Mouse (Mus musculus) MEL-GATA-1-ER (cell line): Measurements from ENCODE around the gene Ssr4.
"Not testable (repeated sequence)": the region's sequence is repeated elsewhere in the genome, so short reads cannot be mapped to it uniquely, and the experiment has no call there.

ENCODE experiments used
- DNase-seq: peaks from one replicate; pipeline ENCODE4 v3.0.0-alpha.2; 2012; ENCODE audit warnings: low read depth; ENCODE audit errors: extremely low read depth

Ssr4 gene

DNA sequence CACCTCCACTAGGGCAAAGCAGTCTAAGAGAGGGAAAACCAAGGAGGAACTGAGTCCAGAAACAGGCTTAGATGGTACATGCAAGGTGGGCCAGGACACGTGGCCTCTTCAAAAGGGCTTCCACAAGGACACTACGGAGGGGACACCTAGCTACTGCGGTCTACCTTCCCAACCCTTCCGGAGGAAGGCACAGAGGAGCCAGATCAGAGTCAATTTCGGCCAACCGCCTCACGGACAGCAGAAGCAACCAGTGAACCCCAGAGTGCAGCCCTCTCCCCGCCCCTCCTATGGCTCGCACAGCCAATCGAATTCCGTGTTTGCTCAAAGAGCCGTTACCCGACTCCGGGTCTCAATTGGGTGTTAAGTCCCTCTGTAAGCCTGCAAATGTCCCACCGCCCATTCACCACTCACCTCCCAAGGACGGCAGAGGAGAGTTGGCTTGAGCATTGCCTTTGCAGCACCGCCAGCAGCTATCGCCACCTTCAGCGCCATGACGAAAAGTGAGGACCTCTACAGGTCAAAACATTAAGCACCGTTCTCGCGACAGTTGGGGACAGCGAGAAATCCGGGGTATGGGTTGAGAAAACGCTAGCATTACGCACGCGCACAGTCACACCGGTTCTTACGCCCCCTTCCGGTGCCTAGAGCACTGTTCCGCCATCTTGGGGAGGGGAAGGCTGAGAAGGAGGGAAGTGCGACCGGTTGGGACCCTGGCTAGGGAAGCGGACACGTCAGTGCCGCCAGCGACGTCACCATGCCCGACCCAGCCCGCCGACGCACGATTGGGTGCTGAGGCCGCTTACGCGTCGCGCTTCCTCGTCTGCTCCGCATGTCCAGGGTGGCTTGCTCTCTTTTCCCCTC, at the start of gene Ssr4, which contains the start of gene Idh3g:
Ssr4 (plus strand) TSS at position 665 of the 861 bp plus-strand sequence.
Idh3g (minus strand) TSS at position 534 of the 861 bp plus-strand sequence.
- DNase-seq = peak; percentile 98

GRCm38 (mm10) chrX:73738155-73738554, 48.7 kb upstream of the Ssr4 start:
- DNase-seq = no peak

DNA sequence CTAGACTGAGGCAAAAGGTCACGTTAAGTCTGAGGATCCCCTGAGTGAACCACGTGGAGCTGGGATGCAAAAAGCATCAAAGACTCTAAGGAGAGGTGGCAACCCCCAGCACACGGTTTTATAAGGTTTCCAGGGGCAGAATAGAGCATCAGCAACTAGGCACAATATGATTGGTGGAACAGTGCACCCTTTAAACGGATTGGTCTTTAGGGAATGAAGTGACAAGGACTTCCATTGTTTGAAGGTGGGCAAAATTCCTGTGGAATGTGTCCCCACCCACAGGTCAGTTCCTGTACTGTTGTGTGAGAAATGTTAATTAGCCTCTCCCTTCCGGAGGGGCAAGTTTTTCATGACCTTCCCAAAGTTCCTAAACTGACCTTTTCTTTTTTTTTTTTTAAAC, 47.7 kb upstream of the Ssr4 start:
- no peak for DNase-seq

DNA sequence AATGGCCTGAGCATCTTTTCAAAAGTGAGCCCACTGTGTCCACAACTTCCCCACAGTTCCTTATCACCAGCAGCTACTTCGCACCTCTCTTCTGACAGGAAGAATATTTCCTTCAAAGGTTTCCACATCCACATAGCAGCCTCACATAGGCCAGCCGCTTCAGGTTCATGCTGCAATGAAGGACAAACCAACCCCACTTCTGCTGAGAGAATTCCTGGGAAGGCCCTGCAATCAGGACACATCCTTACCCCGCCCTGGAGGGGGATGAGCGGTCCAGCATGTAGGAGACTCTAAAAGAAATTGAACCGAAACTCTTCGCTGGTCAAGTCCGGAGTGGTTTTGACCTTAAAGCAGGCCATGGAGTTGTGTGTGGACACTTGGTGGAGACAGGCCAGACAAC, 47.0 kb upstream of the Ssr4 start:
- not testable (repeated sequence) for DNase-seq

GRCm38 (mm10) chrX:73744774-73745481, 41.9 kb upstream of the Ssr4 start:
- peak; percentile 4 for DNase-seq

GRCm38 (mm10) chrX:73748977-73749376, 37.9 kb upstream of the Ssr4 start:
- DNase-seq = peak; percentile 16

DNA sequence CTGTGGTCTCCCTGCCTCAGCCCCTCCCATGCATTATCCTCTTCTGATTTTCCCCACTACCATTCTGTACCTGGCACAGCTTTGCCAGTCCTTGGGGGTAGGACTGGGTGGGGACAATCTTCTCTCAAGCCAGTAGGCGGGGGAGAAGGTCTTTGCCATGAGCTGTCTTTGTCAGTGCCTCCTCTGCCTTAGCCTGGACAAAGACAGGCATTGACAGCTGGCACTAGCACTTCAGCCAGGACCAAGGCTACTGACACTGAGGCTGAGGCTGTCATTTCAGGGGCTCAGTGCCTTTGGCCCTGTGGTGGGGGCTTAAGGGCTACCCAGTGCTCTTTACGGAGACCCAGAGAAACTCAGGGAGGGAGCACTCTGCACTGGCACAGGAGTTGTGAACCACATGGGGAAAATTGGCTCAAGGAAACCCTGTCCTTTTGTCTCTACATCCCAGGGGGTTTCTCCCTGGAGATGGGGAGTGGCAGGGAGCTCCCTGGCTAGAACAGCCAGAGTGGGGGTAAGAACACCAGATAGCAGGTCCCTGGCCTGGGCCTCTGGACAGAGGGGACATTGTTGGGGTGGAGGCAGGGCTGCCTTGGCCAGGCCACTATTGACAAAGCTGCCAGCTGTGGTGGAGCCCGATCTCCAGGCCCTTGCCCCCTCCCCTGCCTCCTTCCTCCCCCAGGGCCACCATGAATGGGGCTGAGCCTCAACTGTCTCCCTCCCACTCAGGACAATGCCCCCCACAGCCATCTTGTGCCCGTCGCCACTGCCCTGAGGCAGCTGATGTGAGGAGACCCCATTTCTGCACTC, 30.3 kb upstream of the Ssr4 start, which contains the start of gene Plxnb3:
Plxnb3 (plus strand) TSS at position 757 of the 807 bp plus-strand sequence.
- DNase-seq = no peak

DNA sequence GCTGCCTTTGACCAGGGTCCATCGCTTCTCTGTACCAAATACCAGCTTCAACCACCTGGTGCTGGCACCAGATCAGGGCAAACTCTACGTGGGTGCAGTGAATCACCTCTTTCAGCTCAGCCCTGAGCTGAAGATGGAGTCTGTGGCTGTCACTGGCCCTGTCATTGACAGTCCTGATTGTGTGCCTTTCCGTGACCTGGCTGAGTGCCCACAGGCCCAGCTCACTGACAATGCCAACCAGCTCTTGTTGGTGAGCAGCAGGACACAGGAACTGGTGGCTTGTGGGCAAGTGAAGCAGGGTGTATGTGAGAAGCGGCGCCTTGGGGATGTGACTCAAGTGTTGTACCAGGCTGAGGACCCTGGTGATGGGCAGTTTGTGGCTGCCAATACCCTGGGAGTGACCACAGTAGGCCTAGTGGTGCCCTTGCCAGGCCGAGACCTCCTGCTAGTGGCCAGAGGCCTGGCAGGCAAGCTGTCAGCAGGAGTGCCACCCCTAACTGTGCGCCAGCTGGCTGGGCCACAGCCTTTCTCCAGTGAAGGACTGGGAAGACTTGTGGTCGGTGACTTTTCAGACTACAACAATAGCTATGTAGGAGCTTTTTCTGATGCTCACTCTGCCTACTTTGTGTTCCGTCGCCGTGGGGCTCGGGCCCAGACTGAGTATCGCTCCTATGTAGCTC, 28.1 kb upstream of the Ssr4 start:
- DNase-seq = no peak

GRCm38 (mm10) chrX:73765311-73765710, 21.5 kb upstream of the Ssr4 start:
- DNase-seq = peak; percentile 60

DNA sequence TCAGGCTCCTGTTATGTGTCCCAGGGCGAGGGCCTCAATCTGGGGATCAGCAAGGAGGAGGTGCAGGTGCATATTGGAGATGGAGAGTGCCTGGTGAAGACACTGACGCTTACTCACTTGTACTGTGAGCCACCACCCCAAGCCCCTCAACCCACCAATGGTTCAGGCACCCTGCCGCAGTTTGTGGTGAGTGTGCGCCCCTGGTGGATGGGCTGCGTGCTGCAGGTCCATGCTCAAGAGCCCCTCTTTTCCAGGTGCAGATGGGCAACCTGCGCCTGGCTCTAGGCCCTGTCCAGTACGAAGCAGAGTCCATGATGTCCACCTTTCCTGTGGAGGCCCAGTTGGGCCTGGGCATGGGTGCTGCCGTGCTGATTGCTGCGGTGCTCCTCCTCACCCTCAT, 19.6 kb upstream of the Ssr4 start:
- DNase-seq = no peak

- no peak for DNase-seq
Observed at GRCm38 (mm10) chrX:73774168-73774760, 12.6 kb upstream of the Ssr4 start, which contains the start of gene Srpk3. Gene Srpk3 (plus strand): TSS chrX:73774405.

DNA sequence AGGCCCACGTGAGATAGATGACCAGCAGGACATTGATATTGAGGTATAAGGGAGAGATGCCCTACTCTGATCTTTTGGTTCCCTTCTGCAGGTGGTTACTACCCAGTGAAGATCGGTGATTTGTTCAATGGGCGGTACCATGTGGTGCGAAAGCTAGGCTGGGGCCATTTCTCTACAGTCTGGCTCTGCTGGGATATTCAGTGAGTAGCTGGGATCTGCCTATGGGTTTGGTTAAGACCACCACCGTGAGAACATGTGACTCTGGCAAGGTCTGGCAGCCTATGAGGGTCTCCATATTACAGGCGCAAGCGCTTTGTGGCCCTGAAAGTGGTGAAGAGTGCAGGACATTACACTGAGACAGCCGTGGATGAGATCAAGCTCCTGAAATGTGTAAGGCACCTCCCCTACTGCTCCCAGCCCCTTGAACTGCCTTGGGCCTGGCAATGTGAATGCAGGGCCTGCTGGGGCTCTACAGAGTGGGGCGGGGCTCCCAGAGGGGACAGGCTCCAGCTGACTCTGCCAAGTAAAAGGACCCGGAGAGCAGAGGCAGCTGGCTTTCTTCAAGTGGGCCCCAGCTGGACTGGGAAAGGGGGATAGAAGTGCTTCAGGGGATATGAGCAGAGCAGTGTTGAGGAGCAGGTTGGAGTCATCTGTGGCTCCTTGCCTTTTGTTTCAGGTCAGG, 11.9 kb upstream of the Ssr4 start:
- DNase-seq = no peak

DNA sequence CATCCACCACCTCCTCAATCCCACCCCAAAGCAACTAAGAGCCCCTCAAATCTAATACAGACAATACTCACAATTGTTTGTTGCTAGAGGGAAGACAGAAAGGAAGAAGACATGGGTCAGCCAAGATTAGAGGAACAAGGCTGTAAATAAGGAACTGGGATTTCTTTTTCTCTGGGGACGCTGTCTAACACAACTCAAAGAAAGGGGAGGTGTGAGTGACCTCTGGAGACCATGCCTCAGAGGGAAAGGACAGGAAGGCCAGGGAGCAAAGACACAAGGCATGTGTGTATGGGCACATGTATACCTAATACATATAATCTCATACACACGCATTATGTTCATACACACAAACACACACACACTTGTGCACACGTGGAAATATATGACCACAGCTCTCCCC, 4.6 kb upstream of the Ssr4 start:
- DNase-seq = no peak

- no peak for DNase-seq
Observed at GRCm38 (mm10) chrX:73785666-73786065, 1.2 kb upstream of the Ssr4 start.

DNA sequence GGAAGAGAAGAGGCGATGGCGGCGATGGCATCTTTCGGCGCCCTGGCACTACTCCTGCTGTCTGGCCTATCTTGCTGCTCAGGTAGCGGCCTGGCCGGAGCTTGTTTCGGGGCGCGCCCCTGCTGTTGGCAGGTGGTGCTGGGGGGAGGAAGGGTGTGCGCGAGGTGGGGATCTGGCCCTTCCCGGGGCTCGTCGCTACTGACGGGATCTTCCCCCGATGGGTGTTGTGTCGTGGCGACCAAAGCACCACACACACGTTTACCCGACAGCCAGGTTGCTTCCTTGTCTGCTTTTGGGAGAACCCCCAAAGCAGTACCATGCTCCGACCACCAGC, 364 bp downstream of the Ssr4 start:
- DNase-seq = no peak

- no peak for DNase-seq
Observed at GRCm38 (mm10) chrX:73788501-73788900, 1.7 kb downstream of the Ssr4 start.

DNA sequence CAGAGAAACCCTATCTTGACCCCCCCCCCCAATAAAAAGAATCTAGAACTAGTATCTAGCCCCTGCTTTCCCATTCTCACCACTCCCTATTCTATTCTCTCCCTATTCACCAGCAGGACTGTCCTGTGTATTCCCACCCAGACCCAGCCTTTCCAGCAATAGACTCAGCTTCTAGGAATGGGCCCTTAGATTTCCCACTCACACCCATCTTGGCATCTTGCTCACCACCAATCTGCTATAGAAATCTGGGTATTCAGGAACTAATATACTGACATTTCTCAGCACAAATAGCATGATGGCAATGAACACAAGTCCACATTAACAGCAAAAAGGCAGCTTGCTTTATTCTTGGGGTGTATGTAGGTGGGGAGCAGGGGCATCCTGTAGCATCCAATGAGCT, 6.2 kb downstream of the Ssr4 start:
- DNase-seq = no peak

- no peak for DNase-seq
Observed at GRCm38 (mm10) chrX:73793505-73793904, 6.7 kb downstream of the Ssr4 start.

- no peak for DNase-seq
Observed at GRCm38 (mm10) chrX:73797511-73797910, 10.7 kb downstream of the Ssr4 start.

- no peak for DNase-seq
Observed at GRCm38 (mm10) chrX:73798502-73798901, 11.7 kb downstream of the Ssr4 start.
